Mouse (Mus musculus) CH12.LX (cell line): ENCODE data around the gene 1700012B07Rik.

Source experiments
- CHD1 ChIP-seq: IDR thresholded peaks from 2 replicates; pipeline ENCODE4 v1.6.1; 2012; ENCODE audit warnings: low read depth, low read length, improper control_type of control experiment, inconsistent platforms
- CTCF ChIP-seq, 2 experiments: IDR thresholded peaks in 1 of 2; conservative IDR thresholded peaks in 1 of 2; 2 replicates each; pipeline ENCODE4 v1.5.1; 2011 to 2012; ENCODE audit warnings: low read depth in 2 of 2, low read length in 2 of 2, improper control_type of control experiment in 1 of 2, inconsistent platforms in 1 of 2, mild to moderate bottlenecking in 1 of 2, moderate library complexity in 1 of 2
- ELF1 ChIP-seq: IDR thresholded peaks from 2 replicates; pipeline ENCODE4 v1.6.1; 2014; ENCODE audit warnings: low read depth, mild to moderate bottlenecking, inconsistent platforms, low read length, improper control_type of control experiment
- EP300 ChIP-seq: IDR thresholded peaks from 2 replicates; pipeline ENCODE4 v1.6.1; 2011; ENCODE audit warnings: low read length, improper control_type of control experiment
- GABPA ChIP-seq: IDR thresholded peaks from 2 replicates; pipeline ENCODE4 v1.6.1; 2012; ENCODE audit warnings: low read depth, low read length, improper control_type of control experiment, inconsistent platforms; ENCODE audit not compliant: insufficient replicate concordance
- MXI1 ChIP-seq: IDR thresholded peaks from 2 replicates; pipeline ENCODE4 v1.6.1; 2011; ENCODE audit warnings: mild to moderate bottlenecking, low read depth, low read length, improper control_type of control experiment
- MYC ChIP-seq: IDR thresholded peaks from 2 replicates; pipeline ENCODE4 v1.6.1; 2011; ENCODE audit warnings: low read depth, mild to moderate bottlenecking, improper control_type of control experiment, low read length
- NRF1 ChIP-seq: IDR thresholded peaks from 2 replicates; pipeline ENCODE4 v1.6.1; 2014; ENCODE audit warnings: low read depth, mild to moderate bottlenecking, inconsistent platforms, low read length, improper control_type of control experiment, moderate library complexity
- POLR2A ChIP-seq: IDR thresholded peaks from 2 replicates; pipeline ENCODE4 v1.6.1; 2011; ENCODE audit warnings: low read depth, mild to moderate bottlenecking, improper control_type of control experiment, low read length
- SIN3A ChIP-seq: IDR thresholded peaks from 2 replicates; pipeline ENCODE4 v1.6.1; 2012; ENCODE audit warnings: low read length, improper control_type of control experiment, inconsistent platforms
- TBP ChIP-seq: conservative IDR thresholded peaks from 2 replicates; pipeline ENCODE4 v1.6.1; 2011; ENCODE audit warnings: low read depth, low read length, improper control_type of control experiment

- no peak for TF ChIP-seq CTCF (conservative IDR thresholded peaks at IDR 0.05 in 1 of 2, IDR thresholded peaks at IDR 0.05 in 1 of 2; ENCODE audit: low read depth in 2 of 2, low read length in 2 of 2)
- no peak for TF ChIP-seq GABPA
- no peak for TF ChIP-seq CHD1
- no peak for TF ChIP-seq MXI1
- no peak for TF ChIP-seq POLR2A
- TF ChIP-seq ELF1 = no peak
- no peak for TF ChIP-seq EP300
- no peak for TF ChIP-seq SIN3A
- TF ChIP-seq MYC = no peak
- TF ChIP-seq NRF1 = no peak
- no peak for TF ChIP-seq TBP
Observed at GRCm38 (mm10) chr11:109811721-109812120, 16.1 kb downstream of the 1700012B07Rik start.
